Mouse (Mus musculus) bone marrow, adult 2 months (tissue): ENCODE measurements at regions not wholly inside any gene's neighbourhood (a gene's known extent, or its start where the extent isn't known, plus 50 kb on each side); places are given as distances from the start of the nearest gene placed in this dataset.

Experiments
- CTCF ChIP-seq: fragments of 200-500 bp; IDR thresholded peaks from 2 replicates; pipeline ENCODE4 v1.5.1; 2011; ENCODE audit warnings: low read length, control low read depth; ENCODE audit not compliant: control insufficient read depth, insufficient read depth
- POLR2A ChIP-seq: fragments of 200-500 bp; IDR thresholded peaks from 2 replicates; pipeline ENCODE4 v1.6.1; 2011; ENCODE audit warnings: low read depth, mild to moderate bottlenecking, control low read depth, low read length, borderline replicate concordance; ENCODE audit not compliant: control insufficient read depth

DNA sequence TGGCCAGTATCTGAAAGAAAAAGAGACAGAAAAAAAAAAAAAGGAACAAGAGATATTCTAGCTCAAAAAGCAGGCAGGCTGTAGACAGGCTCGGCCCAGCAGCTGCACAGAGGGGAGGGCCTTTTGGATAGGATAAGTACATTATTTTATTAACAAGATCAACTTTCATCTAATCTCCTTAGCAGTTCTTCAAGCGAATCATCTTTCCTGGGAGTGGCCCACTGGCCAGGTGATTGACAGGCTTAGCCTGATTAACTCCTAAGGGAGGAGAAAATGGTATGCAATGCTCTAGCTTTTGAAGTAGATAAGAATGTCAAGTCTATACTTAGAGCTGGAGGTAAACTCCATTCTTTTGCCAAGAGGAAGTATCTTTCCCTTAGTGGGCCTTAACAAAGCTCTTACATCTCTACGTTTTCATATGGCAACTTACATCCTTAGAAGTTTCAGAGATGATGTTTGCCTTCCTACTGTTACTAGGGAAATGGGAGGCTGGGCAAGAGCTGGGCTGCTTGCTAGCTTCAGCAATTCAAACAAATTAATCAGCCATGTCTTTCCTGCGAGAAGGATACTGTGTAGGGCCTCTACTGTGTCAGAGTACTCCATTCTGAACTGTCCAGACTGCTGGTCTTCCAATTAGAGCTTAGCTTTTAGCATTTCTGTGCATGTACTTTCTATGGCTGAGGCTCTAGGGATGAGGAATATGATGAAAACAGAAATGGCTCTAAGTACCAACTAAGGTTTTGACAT, 92.2 kb upstream of the Usp38 start:
- TF ChIP-seq POLR2A (no peak), CTCF (no peak)
